Mouse (Mus musculus) embryonic facial prominence, embryonic 10.5 days (tissue): ENCODE data around the gene Tm9sf4. TPM values are rescaled to one million over a fixed set of nuclear protein-coding genes. Genes with fewer than 3 reads are reported as not detected.

ENCODE experiments used
- DNase-seq: peaks from one replicate; pipeline ENCODE4 v3.0.0-alpha.2; 2017; ENCODE audit warnings: low spot score
- H3K27ac ChIP-seq: fragments of 300-500 bp; sonication (generic); replicated peaks from 2 replicates; pipeline ENCODE4 v1.5.1; 2016; ENCODE audit warnings: mild to moderate bottlenecking
- H3K27me3 ChIP-seq: fragments of 300-500 bp; sonication (generic); replicated peaks from 2 replicates; pipeline ENCODE4 v1.6.1; 2016; ENCODE audit warnings: low read depth, mild to moderate bottlenecking; ENCODE audit not compliant: poor library complexity, severe bottlenecking
- H3K36me3 ChIP-seq: fragments of 300-500 bp; sonication (generic); replicated peaks from 2 replicates; pipeline ENCODE4 v1.6.1; 2016; ENCODE audit warnings: mild to moderate bottlenecking, moderate library complexity
- H3K4me1 ChIP-seq: fragments of 300-500 bp; sonication (generic); 2 replicates; pipeline ENCODE4 v1.6.1; 2016
- H3K4me3 ChIP-seq: fragments of 300-500 bp; sonication (generic); 2 replicates; pipeline ENCODE4 v1.5.1; 2016; ENCODE audit warnings: mild to moderate bottlenecking, moderate library complexity
- H3K9me3 ChIP-seq: fragments of 300-500 bp; sonication (generic); 2 replicates; pipeline ENCODE4 v1.6.1; 2016; ENCODE audit warnings: mild to moderate bottlenecking
- WGBS: fragments of 180-500 bp; shearing (Covaris S2); methylation state at CpG from one replicate; pipeline ENCODE4 v1.1.7; 2016; 5-methylcytosine and 5-hydroxymethylcytosine counted together
- polyA plus RNA-seq: library from polyadenylated mRNA; unstranded; fragments of >200 nt; fragmentation: Nextera tagmentation; extraction: Ambion mirVana; gene quantifications from 2 replicates; pipeline ENCODE4 v1.2.1, GENCODE M21; 2016

Gene Tm9sf4
- polyA plus RNA-seq, 1 experiment from 2014 or later = 73.0 TPM

- Histone ChIP-seq H3K27ac (peak within 1 kb of the TSS; percentile 86), H3K4me3 (peak within 1 kb of the TSS; percentile 74), H3K9me3 (no peaks in the 10 kb centered on the region), H3K36me3 (peaks cover 32% of the 10 kb centered on the region), H3K27me3 (no peaks in the 10 kb centered on the region), H3K4me1 (peaks cover 15% of the 10 kb centered on the region)
- peak; percentile 71 for DNase-seq
- whole genome bisulfite sequencing = 2% methylated on average over 31 of the region's 31 CpGs
Measured at GRCm38 (mm10) chr2:153224946-153225594, 64.0 kb downstream of the Tm9sf4 start, which contains the start of gene Tspyl3. Tspyl3 (minus strand) TSS chr2:153225441.

GRCm38 (mm10) chr2:153225595-153225953, 64.5 kb downstream of the Tm9sf4 start:
- Histone ChIP-seq H3K4me3 (peak overlapping the region; percentile 74), H3K27me3 (no peaks in the 10 kb centered on the region), H3K27ac (peak overlapping the region; percentile 86), H3K4me1 (peaks cover 15% of the 10 kb centered on the region), H3K9me3 (no peaks in the 10 kb centered on the region), H3K36me3 (peaks cover 37% of the 10 kb centered on the region)
- no peak for DNase-seq
- 6% methylated on average over 3 of the region's 3 CpGs for WGBS

- WGBS = 91% methylated on average over 4 of the region's 4 CpGs
- peaks cover 15% of the 10 kb centered on the region for H3K4me1 ChIP-seq
- no peak overlapping the region for H3K27ac ChIP-seq
- no peak overlapping the region for H3K4me3 ChIP-seq
- no peaks in the 10 kb centered on the region for H3K27me3 ChIP-seq
- no peaks in the 10 kb centered on the region for H3K9me3 ChIP-seq
- H3K36me3 ChIP-seq = peaks cover 60% of the 10 kb centered on the region
- no peak for DNase-seq
Measured at GRCm38 (mm10) chr2:153227959-153228358, 66.9 kb downstream of the Tm9sf4 start.

GRCm38 (mm10) chr2:153228523-153228922, 67.4 kb downstream of the Tm9sf4 start:
- Histone ChIP-seq H3K36me3 (peaks cover 66% of the 10 kb centered on the region), H3K27me3 (no peaks in the 10 kb centered on the region), H3K9me3 (no peaks in the 10 kb centered on the region), H3K4me1 (peaks cover 15% of the 10 kb centered on the region), H3K4me3 (no peak overlapping the region), H3K27ac (no peak overlapping the region)
- 85% methylated on average over 5 of the region's 5 CpGs for WGBS
- no peak for DNase-seq

- Histone ChIP-seq H3K27ac (no peak overlapping the region), H3K9me3 (no peaks in the 10 kb centered on the region), H3K4me1 (peaks cover 38% of the 10 kb centered on the region), H3K27me3 (no peaks in the 10 kb centered on the region), H3K36me3 (peaks cover 66% of the 10 kb centered on the region), H3K4me3 (no peak overlapping the region)
- WGBS = 78% methylated on average over 4 of the region's 4 CpGs
- DNase-seq = no peak
Measured at GRCm38 (mm10) chr2:153237193-153237592, 76.1 kb downstream of the Tm9sf4 start.

- Histone ChIP-seq H3K4me1 (peaks cover 43% of the 10 kb centered on the region), H3K36me3 (peaks cover 59% of the 10 kb centered on the region)
- 78% methylated on average over 4 of the region's 4 CpGs for WGBS
Measured at GRCm38 (mm10) chr2:153237891-153238290, 76.8 kb downstream of the Tm9sf4 start.

GRCm38 (mm10) chr2:153238406-153238805, 77.3 kb downstream of the Tm9sf4 start:
- H3K27ac ChIP-seq = no peak overlapping the region
- peaks cover 43% of the 10 kb centered on the region for H3K4me1 ChIP-seq
- no peaks in the 10 kb centered on the region for H3K27me3 ChIP-seq
- WGBS = 77% methylated on average over 2 of the region's 2 CpGs
- no peaks in the 10 kb centered on the region for H3K9me3 ChIP-seq
- peak overlapping the region; percentile 93; the same call in 1 of the 2 replicates for H3K4me3 ChIP-seq
- DNase-seq = no peak
- peaks cover 54% of the 10 kb centered on the region for H3K36me3 ChIP-seq

More at GRCm38 (mm10) chr2:153237891-153238290, 76.8 kb downstream of the Tm9sf4 start:
- Histone ChIP-seq H3K27ac (no peak overlapping the region), H3K4me3 (no peak overlapping the region), H3K9me3 (no peaks in the 10 kb centered on the region), H3K27me3 (no peaks in the 10 kb centered on the region)
- DNase-seq = no peak

GRCm38 (mm10) chr2:153239021-153239859, 78.1 kb downstream of the Tm9sf4 start:
- WGBS = 63% methylated on average over 7 of the region's 7 CpGs
- H3K27ac ChIP-seq = peak overlapping the region; percentile 98

GRCm38 (mm10) chr2:153239860-153240480, 78.9 kb downstream of the Tm9sf4 start:
- WGBS = 5% methylated on average over 22 of the region's 22 CpGs
- Histone ChIP-seq H3K36me3 (peaks cover 50% of the 10 kb centered on the region), H3K4me1 (peaks cover 43% of the 10 kb centered on the region), H3K9me3 (no peaks in the 10 kb centered on the region), H3K27ac (peak overlapping the region; percentile 98), H3K27me3 (no peaks in the 10 kb centered on the region), H3K4me3 (peak overlapping the region; percentile 93)
- peak; percentile 49 for DNase-seq

More at GRCm38 (mm10) chr2:153239021-153239859, 78.1 kb downstream of the Tm9sf4 start:
- H3K4me1 ChIP-seq = peaks cover 43% of the 10 kb centered on the region
- no peaks in the 10 kb centered on the region for H3K9me3 ChIP-seq
- H3K36me3 ChIP-seq = peaks cover 50% of the 10 kb centered on the region
- H3K27me3 ChIP-seq = no peaks in the 10 kb centered on the region
- peak overlapping the region; percentile 93 for H3K4me3 ChIP-seq
- no peak for DNase-seq

GRCm38 (mm10) chr2:153240701-153241235, 79.7 kb downstream of the Tm9sf4 start:
- no peaks in the 10 kb centered on the region for H3K9me3 ChIP-seq
- WGBS = under 1% methylated on average over 33 of the region's 33 CpGs
- no peak for DNase-seq
- peak overlapping the region; percentile 98 for H3K27ac ChIP-seq
- H3K36me3 ChIP-seq = peaks cover 50% of the 10 kb centered on the region
- no peaks in the 10 kb centered on the region for H3K27me3 ChIP-seq
- peaks cover 43% of the 10 kb centered on the region for H3K4me1 ChIP-seq
- peak overlapping the region; percentile 93 for H3K4me3 ChIP-seq

- peak; percentile 93 for DNase-seq
- peak within 1 kb of the TSS; percentile 98 for H3K27ac ChIP-seq
- H3K4me3 ChIP-seq = peak within 1 kb of the TSS; percentile 93
- no peaks in the 10 kb centered on the region for H3K27me3 ChIP-seq
- no peaks in the 10 kb centered on the region for H3K9me3 ChIP-seq
- whole genome bisulfite sequencing = under 1% methylated on average over 72 of the region's 72 CpGs
- peaks cover 50% of the 10 kb centered on the region for H3K36me3 ChIP-seq
- peaks cover 43% of the 10 kb centered on the region for H3K4me1 ChIP-seq
Measured at GRCm38 (mm10) chr2:153241250-153242014, 80.3 kb downstream of the Tm9sf4 start, which contains the start of the genes Plagl2 and Pofut1. Plagl2 (minus strand) TSS chr2:153241426. Pofut1 (plus strand) TSS chr2:153241533.
